9 mouse cellular contexts compared by ENCODE assay signal in genomic region chr1:79697382-79697781, GRCm38 (mm10). TPM values are rescaled to one million over a fixed set of nuclear protein-coding genes. Genes with fewer than 3 reads are reported as not detected.
A peak's percentile ranks its signal among the peaks of the same experiment; 100 is the strongest.
DNase-seq lines count a peak whose midpoint lies in the region; ATAC-seq lines count a peak whose summit lies in the region.
"Had no signal": no experiment of that assay in that cellular context is flagged by ENCODE, and none has a peak within 500 bp of the region (broad histone marks: within the 10 kb centered on the region; RNA-seq: fewer than 3 reads in every experiment).

No protein-coding gene starts in this region.

- H3K4me1 ChIP-seq in limb, embryonic 12.5 days (replicated peaks), result peaks cover 6% of the 10 kb centered on the region; the same call in 1 of the 2 replicates
- H3K4me1 ChIP-seq in limb, embryonic 10.5 days, result no peaks in the 10 kb centered on the region
- peaks cover 8% of the 10 kb centered on the region; the same call in 1 of the 2 replicates for H3K4me1 ChIP-seq in embryonic facial prominence, embryonic 14.5 days (ENCODE audit: control insufficient read depth, insufficient read depth, low read length)
- H3K4me1 ChIP-seq in liver, embryonic 16.5 days (ENCODE audit: control insufficient read depth, low read depth, low read length), result no peaks in the 10 kb centered on the region
- H3K4me1 ChIP-seq in neural tube, embryonic 13.5 days (replicated peaks), result peaks cover 12% of the 10 kb centered on the region

- no peak overlapping the region for H3K4me2 ChIP-seq in limb, embryonic 12.5 days
- 0 out of 2 replicates have a peak overlapping the region, but pooled peaks have one; percentile 3 for H3K4me2 ChIP-seq in embryonic facial prominence, embryonic 14.5 days (ENCODE audit: low read depth, low read length)
- H3K4me2 ChIP-seq in liver, embryonic 16.5 days (ENCODE audit: low read depth, low read length), result no peak overlapping the region
- no peak overlapping the region for H3K4me2 ChIP-seq in neural tube, embryonic 13.5 days

- no peaks in the 10 kb centered on the region for H3K27me3 ChIP-seq in limb, embryonic 12.5 days
- H3K27me3 ChIP-seq in limb, embryonic 10.5 days (ENCODE audit: low read depth, poor library complexity, severe bottlenecking), result no peaks in the 10 kb centered on the region
- no peaks in the 10 kb centered on the region for H3K27me3 ChIP-seq in embryonic facial prominence, embryonic 14.5 days (replicated peaks; ENCODE audit: control insufficient read depth, insufficient read depth, low read length)
- no peaks in the 10 kb centered on the region for H3K27me3 ChIP-seq in liver, embryonic 16.5 days (ENCODE audit: control insufficient read depth, insufficient read depth, low read depth, low read length)
- H3K27me3 ChIP-seq in neural tube, embryonic 13.5 days, result no peaks in the 10 kb centered on the region

- H3K4me3 ChIP-seq in limb, embryonic 12.5 days (replicated peaks), result no peak overlapping the region
- no peak overlapping the region for H3K4me3 ChIP-seq in limb, embryonic 10.5 days
- H3K4me3 ChIP-seq in embryonic facial prominence, embryonic 14.5 days (ENCODE audit: low read depth, low read length), result no peak overlapping the region
- H3K4me3 ChIP-seq in liver, embryonic 16.5 days (ENCODE audit: low read depth, low read length), result no peak overlapping the region
- no peak overlapping the region for H3K4me3 ChIP-seq in neural tube, embryonic 13.5 days

- DNase-seq in limb, embryonic 10.5 days (ENCODE audit: low spot score), result no peak
- peak; percentile 84 for DNase-seq in embryonic facial prominence, embryonic 14.5 days (ENCODE audit: low spot score)
- DNase-seq in thymus, adult 18-20 months, result no peak
- no peak for DNase-seq in B cell, adult 2 months

- no peak overlapping the region for H3K27ac ChIP-seq in limb, embryonic 12.5 days
- H3K27ac ChIP-seq in limb, embryonic 10.5 days, result no peak overlapping the region
- peak overlapping the region; percentile 25; the same call in 1 of the 2 replicates for H3K27ac ChIP-seq in embryonic facial prominence, embryonic 14.5 days (replicated peaks; ENCODE audit: low read depth, low read length)
- H3K27ac ChIP-seq in liver, embryonic 16.5 days (ENCODE audit: low read length), result no peak overlapping the region
- peak overlapping the region; percentile 24; the same call in 1 of the 2 replicates for H3K27ac ChIP-seq in neural tube, embryonic 13.5 days (replicated peaks)
- H3K27ac ChIP-seq: macrophage had no signal

- H3K9ac ChIP-seq in limb, embryonic 12.5 days (replicated peaks), result no peak overlapping the region
- H3K9ac ChIP-seq in embryonic facial prominence, embryonic 14.5 days (ENCODE audit: low read depth, low read length), result no peak overlapping the region
- no peak overlapping the region for H3K9ac ChIP-seq in liver, embryonic 16.5 days (ENCODE audit: low read depth, low read length)
- no peak overlapping the region for H3K9ac ChIP-seq in neural tube, embryonic 13.5 days

- no peaks in the 10 kb centered on the region; the same call in 1 of the 2 replicates for H3K36me3 ChIP-seq in limb, embryonic 12.5 days
- no peaks in the 10 kb centered on the region for H3K36me3 ChIP-seq in limb, embryonic 10.5 days
- no peaks in the 10 kb centered on the region for H3K36me3 ChIP-seq in embryonic facial prominence, embryonic 14.5 days (ENCODE audit: control insufficient read depth, insufficient read depth, low read length)
- H3K36me3 ChIP-seq in liver, embryonic 16.5 days (ENCODE audit: control insufficient read depth, insufficient read depth), result no peaks in the 10 kb centered on the region
- peaks cover 13% of the 10 kb centered on the region; the same call in 1 of the 2 replicates for H3K36me3 ChIP-seq in neural tube, embryonic 13.5 days

- ATAC-seq in limb, embryonic 12.5 days (ENCODE audit: insufficient number of reproducible peaks, insufficient read depth, low FRiP score, low TSS enrichment, low read depth), result peak; percentile 42; the same call in 1 of the 2 replicates
- ATAC-seq in embryonic facial prominence, embryonic 14.5 days (ENCODE audit: low read depth), result peak; percentile 89
- peak; percentile 85 to 93 for ATAC-seq in hematopoietic stem cell, adult 5-6 weeks (replicated peaks in 1 of 2; ENCODE audit: insufficient read depth in 1 of 2, low FRiP score in 2 of 2, low TSS enrichment in 1 of 2, low read depth in 1 of 2, poor library complexity in 2 of 2, severe bottlenecking in 2 of 2)
- peak; percentile 51; the same call in 1 of the 2 replicates for ATAC-seq in liver, embryonic 16.5 days (ENCODE audit: low read depth)
- ATAC-seq in neural tube, embryonic 13.5 days (ENCODE audit: low read depth), result peak; percentile 80

- H3K9me3 ChIP-seq in limb, embryonic 12.5 days, result no peaks in the 10 kb centered on the region
- H3K9me3 ChIP-seq in limb, embryonic 10.5 days (replicated peaks), result no peaks in the 10 kb centered on the region
- no peaks in the 10 kb centered on the region for H3K9me3 ChIP-seq in embryonic facial prominence, embryonic 14.5 days (ENCODE audit: control insufficient read depth, low read length)
- no peaks in the 10 kb centered on the region for H3K9me3 ChIP-seq in liver, embryonic 16.5 days (replicated peaks; ENCODE audit: control insufficient read depth, low read length)
- H3K9me3 ChIP-seq in neural tube, embryonic 13.5 days, result no peaks in the 10 kb centered on the region

- 74% methylated on average over 9 of the region's 9 CpGs for WGBS in limb, embryonic 12.5 days
- WGBS in limb, embryonic 10.5 days, result 88% methylated on average over 9 of the region's 9 CpGs
- 40% methylated on average over 9 of the region's 9 CpGs for WGBS in embryonic facial prominence, embryonic 14.5 days
- 37% methylated on average over 9 of the region's 9 CpGs for WGBS in liver, embryonic 16.5 days (ENCODE audit: insufficient replicate concordance)
- WGBS in neural tube, embryonic 13.5 days, result 33% methylated on average over 9 of the region's 9 CpGs

RNA-seq across cellular contexts. Expression of gene Ap1s3, which starts 25.6 kb away (rescaled TPM):
- polyA plus RNA-seq in limb, embryonic 12.5 days (2016; fragmentation: Nextera tagmentation; extraction: Ambion mirVana), result 0.37 and 0.73 TPM in 2 replicates
- polyA plus RNA-seq in limb, embryonic 10.5 days (2016; fragmentation: Nextera tagmentation; extraction: Ambion mirVana), result 0.33 and 0.99 TPM in 2 replicates
- polyA plus RNA-seq in embryonic facial prominence, embryonic 14.5 days (2014; fragmentation: Nextera tagmentation; extraction: Ambion mirVana), result 0.31 and 0.41 TPM in 2 replicates
- 9.7 and 30.6 TPM in 2 replicates for total RNA-seq in hematopoietic stem cell, adult 5-6 weeks (2017)
- polyA plus RNA-seq in liver, embryonic 16.5 days (2015; fragmentation: Nextera tagmentation; extraction: Ambion mirVana), result 0.08 and 0.17 TPM in 2 replicates
- not detected in 2 replicates for polyA plus RNA-seq in neural tube, embryonic 13.5 days (2015; fragmentation: Nextera tagmentation; extraction: Ambion mirVana)

Comparison
In these comparisons a context has a peak if more than half of its experiments do, and no peak if none do; other contexts are left out.
1. H3K27ac ChIP-seq: peak in embryonic facial prominence, embryonic 14.5 days (single experiment) and neural tube, embryonic 13.5 days (single experiment); none in limb, embryonic 12.5 days (single experiment), limb, embryonic 10.5 days (single experiment) and liver, embryonic 16.5 days (single experiment).
2. Peak in every context shown above with its lines, with median percentiles within 50 percentile points of each other: ATAC-seq.